Mouse (Mus musculus): Measurements from ENCODE around the gene Olfr1419.

DNA sequence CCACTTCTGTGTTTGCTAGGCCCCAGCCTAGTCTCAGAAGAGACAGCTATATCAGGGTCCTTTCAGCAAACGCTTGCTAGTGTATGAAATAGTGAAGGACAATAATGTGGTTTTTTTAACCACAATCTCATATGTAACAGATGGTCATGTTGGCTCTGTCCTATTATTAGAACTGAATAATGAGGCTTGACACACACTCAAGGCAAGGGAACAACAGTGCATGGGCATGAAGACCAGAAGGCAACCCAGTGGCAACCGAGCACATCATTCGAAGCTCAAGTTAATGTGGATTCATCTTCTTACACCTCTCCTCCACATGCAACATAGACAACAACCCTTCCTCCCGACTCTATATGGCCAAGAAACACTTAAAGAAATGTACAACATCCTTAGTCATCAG lies 28.6 kb downstream of the Olfr1419 start:
- TF ChIP-seq MEF2A (IDR thresholded peaks at IDR 0.05; ENCODE audit: extremely low read depth, insufficient replicate concordance, low read depth, low read length, poor library complexity, severe bottlenecking) (no peak), CTCF (IDR thresholded peaks at IDR 0.05 in 2 of 3, conservative IDR thresholded peaks at IDR 0.05 in 1 of 3; ENCODE audit: control insufficient read depth in 1 of 3, insufficient read depth in 1 of 3, low read depth in 2 of 3, low read length in 3 of 3, poor library complexity in 1 of 3, severe bottlenecking in 1 of 3) (no peak), POLR2A (IDR thresholded peaks at IDR 0.05; ENCODE audit: control insufficient read depth in 1 of 2, insufficient read depth in 1 of 2, low read depth in 1 of 2, low read length in 2 of 2, poor library complexity in 1 of 2) (no peak), TCF12 (IDR thresholded peaks at IDR 0.05; ENCODE audit: low read depth, low read length) (no peak), CHD1 (IDR thresholded peaks at IDR 0.05; ENCODE audit: low read depth, low read length) (no peak), EP300 (IDR thresholded peaks at IDR 0.05; ENCODE audit: low read depth in 1 of 2, low read length in 2 of 2) (no peak)
